Mouse (Mus musculus) gonadal fat pad, adult 2 months (tissue): Measurements from ENCODE around the gene Nln. TPM values are rescaled to one million over a fixed set of nuclear protein-coding genes. Genes with fewer than 3 reads are reported as not detected.

Experiments used
- DNase-seq: peaks from one replicate; pipeline ENCODE4 v3.0.0-alpha.2; 2012; ENCODE audit warnings: low read depth
- polyA plus RNA-seq: library from polyadenylated mRNA; depleted of rRNA; stranded (reverse); fragments of >200 nt; gene quantifications from 2 replicates; pipeline ENCODE4 v1.2.3, GENCODE M21; 2012; rRNA removed

The Nln gene
- polyA plus RNA-seq, result 11.4 and 14.3 TPM in 2 replicates

DNA sequence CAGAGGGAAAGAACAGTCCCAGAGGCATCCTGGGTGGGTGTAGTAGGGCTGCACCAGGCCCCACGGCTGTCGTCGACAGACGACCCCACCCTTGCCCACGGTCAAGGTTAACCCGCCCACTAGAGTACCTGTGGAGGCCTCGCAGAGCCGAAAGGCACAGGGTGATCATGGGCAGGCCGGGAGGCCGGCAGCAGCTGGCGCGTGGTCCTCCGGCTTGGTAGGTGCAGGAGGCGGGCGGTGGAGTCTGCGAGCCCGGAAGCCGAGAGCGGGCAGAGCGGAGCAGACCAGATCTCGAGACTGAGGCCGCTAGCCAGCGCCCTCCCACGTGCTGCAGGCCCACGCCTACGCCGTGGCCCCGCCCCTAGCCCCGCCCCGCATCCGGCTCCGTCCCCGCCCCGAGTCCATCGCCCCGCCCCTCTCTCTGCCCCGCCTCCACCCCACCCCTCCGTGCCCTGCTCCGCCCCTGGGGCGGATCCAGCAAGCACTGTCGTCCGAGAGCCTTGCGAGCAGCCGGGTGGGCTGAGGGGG lies at the start of gene Nln, which contains the start of gene Sgtb:
Nln (minus strand) TSS at position 327 of the 528 bp plus-strand sequence.
Sgtb (plus strand) TSS at position 454 of the 528 bp plus-strand sequence.
- DNase-seq, result no peak

DNA sequence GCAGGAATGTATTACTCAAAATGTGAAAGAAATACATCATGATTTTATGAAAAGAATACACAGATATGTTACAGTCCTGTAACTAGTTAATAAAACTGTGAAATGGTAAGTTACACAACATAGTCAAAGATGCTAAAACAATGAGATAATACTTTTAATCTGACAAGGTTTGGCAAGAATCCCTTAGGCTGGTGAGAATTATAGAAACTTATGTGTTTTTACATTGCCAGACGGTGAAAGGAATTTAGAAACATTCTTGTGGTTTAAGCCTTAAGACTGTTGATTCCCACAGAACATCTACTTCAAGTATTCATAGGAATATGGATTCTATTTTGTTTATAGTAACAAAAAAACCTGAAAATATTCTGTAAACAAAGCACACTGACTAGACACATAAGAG lies 46.3 kb upstream of the Nln start:
- no peak for DNase-seq

DNA sequence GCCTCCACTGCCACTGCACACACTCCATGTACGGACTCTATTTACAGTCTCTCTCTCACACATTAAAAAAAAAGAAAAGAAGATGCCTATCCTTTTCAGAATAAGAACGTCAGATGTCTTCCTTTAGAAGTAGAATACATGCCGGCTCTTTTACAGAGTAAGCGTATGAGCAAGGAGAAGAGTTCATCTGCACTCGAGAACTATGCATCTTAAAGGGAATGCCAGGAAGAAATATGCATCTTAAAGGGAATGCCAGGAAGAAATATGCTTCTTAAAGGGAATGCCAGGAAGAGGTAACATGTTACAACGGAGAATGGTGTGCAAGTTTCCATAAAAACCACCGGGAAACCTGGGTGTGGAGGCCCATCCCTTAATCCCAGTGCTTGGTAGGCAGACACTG lies 45.7 kb upstream of the Nln start:
- DNase-seq, result no peak

DNA sequence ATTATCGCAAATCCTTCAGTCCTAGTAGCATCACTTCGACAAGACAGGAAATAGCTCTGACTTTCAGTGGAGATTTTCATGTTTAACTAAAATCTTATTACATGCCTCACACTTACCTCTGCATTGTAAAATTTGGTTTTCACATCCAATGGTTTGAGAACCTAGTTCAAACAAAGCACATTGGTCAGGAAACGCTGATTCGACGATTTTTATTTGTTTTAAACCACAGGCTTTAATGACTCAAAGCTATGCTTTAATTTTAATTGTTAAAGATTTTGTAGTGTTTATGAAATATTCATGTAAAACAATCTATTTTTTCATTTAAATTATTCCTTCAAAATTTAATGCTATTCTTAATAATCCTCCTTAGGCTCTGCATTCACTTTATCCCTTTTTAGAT lies 44.8 kb upstream of the Nln start:
- no peak for DNase-seq

DNA sequence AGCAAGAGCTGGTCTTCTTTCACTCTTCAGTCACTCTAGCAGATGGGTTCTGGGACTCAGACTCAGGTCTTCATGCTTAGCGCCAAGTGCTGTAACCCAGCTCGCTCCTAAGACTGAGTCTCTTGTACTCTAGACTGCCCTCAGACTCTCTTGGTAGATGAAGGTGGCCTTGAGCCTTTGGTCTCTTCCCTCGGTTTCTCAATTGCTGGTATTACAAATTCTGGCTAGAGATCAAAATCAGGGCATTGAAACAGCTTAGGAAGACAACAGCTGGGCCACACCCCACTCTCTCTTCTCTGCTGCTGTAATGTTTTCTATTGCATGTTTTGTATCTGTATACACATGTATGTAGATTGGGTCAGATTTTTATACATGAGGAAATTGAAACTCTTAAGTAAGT lies 36.2 kb upstream of the Nln start:
- DNase-seq, result peak; percentile 58

DNA sequence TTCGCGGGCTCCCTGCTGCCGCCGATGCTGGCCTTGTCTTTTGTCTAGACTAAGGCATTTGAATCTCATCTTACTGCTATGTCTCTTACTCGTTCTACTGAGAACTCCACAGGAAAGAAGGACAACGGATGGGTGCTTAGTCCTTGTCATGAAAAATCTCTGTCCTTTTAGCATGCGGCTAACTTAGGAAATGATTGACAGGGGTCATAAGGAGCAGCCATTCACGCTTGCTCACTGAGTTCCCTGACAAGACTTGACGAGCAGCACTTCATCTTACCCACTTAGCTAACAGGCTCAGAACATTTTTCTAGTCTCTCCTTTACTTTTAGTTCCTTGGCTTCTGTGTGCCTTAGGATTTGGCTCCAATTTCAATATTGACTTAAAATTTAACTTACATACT lies 35.5 kb upstream of the Nln start:
- DNase-seq, result no peak

DNA sequence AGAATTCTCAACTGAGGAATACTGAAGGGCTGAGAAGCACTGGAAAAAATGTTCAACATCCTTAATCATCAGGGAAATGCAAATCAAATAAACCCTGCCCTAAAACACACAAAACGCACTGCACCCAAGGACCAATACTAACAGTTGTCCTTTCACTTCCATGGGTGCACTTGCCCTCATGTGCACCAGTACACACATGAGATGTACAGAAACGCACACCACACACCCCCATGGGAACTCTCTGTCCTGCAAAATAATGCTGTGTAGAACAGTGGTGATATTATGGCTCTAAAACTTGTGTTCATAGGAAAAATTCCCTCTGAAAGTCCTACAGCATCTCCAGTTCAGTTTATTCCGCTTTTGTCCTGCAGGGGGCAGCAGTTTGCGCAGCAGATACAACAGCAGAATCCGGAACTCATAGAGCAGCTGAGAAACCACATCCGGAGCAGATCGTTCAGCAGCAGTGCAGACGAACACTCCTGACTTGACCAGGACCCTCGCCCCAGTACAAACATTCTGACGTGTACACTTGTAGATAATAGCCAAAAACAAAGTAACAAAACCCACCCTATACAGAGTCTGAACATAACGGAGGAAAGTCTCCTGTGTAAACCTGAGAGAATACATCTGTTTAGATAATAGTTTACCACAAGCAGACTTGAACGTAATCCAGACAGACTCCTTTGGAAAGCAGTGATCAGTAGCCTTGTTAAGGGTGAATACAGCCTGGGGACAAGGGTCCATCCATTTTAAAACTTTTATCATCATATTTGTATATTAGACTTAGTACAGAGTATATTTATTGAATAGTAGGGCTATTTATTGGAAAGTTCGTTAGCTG lies 30.2 kb upstream of the Nln start:
- no peak for DNase-seq

DNA sequence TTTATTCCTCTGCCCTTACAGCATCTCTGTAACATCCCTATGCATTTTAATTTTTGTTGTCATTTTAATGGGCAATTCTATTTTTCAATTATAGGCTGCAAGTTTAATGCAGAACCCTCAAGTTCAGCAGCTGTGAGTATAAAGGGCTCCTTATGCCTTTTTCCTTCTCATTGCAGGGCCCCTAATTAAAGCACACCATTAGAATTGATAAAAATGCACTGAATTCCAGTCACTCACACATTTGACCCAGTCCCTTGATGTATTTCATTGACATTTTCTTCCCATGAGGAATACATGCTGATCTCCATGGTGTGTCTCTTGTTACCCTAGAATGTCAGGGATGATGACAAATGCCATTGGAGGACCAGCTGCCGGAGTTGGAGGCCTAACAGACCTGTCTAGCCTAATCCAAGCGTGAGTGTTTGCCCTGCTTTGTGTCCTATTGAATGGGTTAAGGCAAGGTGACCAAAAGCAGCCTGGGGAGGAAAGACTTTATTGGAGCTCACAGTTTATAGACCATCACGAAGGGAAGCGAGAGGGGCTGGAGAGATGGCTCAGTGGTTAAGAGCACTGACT lies 25.2 kb upstream of the Nln start:
- DNase-seq, result no peak

DNA sequence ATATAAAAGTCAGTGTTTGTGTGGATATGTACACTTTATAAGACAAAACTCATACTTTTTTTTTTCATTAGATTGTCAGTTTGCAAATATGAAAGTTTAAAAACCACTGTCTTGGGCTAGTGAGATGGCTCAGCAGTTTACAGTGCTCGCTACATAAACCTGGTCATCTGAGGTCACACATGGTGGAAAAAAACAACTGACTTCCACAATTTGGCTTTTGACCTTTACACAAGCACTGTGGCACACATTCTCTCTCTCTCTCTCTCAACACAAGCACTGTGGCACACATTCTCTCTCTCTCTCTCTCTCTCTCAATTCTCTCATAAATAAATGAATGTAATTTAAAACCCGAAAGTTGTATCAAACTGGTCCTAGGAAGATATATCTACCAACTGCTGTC lies 23.1 kb upstream of the Nln start:
- DNase-seq, result no peak

DNA sequence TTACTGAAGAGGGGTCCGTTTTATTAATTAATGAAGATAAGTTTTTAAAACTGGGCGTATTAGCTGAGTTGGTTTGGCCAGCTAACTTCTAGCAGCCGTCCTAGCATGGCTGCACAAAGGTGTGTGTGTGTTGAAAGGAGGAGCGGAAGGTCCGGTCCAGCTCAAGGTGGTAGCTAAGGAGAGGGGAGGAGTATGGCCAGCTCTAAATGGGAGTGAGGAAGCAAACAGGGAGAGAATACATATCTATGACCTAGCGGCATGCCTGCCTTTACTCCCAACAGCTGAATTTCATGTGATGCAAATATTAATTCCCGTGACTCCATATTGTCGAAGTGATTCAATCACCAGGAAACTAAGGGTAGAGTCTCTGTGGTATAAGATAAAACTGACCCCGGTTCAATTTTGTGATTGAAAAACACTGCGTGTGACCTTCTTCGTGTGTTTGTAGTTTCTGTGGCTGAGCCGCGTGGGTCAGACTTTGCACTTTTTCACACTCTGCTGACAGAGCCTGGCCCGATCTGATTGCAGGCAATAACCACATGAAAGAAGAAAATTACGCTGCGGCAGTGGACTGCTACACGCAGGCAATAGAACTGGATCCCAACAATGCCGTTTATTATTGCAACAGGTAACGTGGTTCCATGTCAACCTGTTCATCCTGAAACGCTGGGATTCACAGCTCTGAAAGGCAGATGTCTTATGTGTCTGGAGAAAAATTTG lies 14.4 kb upstream of the Nln start:
- no peak for DNase-seq

DNA sequence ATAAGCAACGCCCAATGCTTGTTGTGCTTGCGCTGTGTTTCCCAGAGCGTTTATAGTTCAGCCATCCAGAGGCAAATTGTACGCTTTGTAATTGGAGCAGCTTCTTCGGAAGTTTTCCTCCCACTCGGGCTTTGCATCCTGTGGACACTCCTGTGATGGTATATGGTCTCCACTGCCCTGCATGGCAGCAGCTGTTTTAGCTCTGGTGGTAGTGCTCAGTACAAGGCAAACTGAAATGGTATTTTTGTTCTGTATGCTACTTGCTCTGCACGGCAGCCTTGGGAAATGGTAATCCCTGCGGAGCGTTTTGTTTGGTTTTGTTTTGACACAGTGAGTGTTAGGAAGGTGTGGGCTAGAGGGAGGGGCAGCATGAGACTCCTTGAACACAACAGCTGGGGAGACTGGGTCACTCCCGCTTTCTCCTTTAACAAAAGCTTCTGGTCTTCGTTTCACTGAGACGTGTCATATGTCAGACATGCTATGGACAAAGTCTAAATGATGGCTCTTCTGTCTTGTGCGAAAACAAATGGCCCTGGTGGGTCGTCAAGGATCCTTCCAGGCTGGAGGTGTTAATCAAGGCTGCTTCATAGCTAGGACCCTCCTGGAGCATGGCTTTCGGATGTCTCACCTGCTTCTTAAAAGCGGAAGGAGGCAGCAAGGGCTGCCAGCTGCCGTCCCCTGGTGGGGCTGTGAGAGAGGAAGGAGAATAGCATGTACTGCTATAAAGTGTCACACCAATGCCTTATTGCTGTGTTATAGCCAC lies 12.8 kb upstream of the Nln start:
- DNase-seq, result no peak

DNA sequence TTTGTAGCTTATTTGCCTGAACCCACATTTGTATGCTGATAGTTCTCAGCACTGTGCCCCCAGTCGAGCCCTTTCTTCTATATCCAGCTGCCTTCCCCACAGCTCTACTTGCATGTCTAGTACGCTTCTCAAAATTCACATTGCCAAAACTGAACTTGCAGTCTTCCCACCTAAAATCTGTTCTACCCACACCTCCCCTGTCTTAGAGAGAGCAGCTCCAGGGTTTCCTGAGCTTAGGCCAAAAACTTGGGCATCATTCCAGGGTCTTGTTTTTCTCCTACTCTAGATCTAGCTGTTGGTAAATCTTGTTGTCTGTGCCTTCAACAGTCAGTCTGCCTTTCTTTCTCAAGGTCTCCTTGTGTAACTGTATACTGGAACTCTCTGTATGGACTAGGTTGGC lies 5.4 kb upstream of the Nln start:
- DNase-seq, result no peak

DNA sequence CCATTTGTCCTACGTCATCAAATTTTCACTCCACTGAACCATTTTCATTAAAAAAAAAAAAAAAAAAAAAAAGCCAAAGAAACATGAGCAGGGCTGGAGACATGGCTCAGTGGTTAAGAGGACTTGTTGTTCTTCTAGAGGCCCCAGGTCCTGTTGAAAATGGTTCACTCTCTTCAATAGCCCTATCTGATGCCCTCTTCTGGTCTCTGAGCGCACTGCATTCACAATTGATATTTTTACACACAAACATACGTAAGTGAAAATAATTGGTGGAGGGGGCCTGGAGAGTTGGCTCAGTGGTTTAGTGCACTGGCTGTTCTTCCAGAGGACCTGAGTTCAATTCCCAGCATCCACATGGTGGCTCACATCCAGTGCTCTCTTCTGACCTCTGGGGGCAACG lies 4.4 kb upstream of the Nln start:
- DNase-seq, result no peak

DNA sequence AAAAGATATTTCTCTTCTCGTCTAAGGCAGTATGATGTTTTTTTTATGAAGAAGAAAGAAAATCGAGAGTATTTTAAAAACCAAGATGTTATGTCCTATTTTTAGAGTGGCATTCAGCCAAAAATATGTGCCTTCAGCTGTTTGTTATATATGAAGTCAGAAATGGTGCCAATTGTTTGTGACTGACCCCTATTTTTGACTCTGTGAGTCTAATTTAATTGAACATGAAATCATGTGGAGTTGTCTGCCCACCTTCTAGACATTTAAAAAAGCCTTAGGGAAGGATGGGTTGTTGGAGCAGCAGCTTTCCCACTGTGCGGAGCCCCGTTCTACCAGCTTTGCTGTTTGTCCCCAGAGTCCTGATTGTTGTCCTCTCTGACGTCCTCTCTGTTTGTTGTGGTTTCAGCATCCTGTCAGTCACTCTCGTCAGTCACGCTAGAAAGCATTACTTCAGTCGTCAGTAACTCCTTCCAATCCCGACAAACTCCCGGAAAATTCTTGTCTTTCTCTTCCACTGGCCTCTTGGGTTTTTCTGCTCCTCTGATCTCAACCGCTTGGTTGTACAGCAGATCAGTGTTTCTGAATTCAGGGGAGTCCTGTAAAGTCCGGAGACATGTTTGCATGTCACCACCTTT lies 3.0 kb upstream of the Nln start:
- DNase-seq, result no peak

DNA sequence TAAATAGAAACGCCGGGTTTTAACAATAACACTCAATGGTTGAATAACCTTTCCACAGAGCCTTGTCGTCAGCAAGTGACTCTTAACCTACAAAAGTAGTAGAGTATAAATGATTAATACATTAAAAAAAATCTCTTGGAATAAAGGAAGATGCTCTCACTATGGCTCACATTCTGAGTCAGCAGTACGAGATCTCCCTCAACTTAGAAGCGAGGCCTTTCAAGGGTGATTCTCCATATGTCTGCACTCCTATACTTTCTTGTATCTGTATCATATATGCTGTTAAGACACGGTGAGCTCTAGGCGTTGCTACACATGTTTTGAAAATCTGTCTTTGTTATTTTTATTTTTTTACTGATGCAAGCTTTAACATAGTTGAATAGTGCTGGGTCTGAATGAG lies 1.1 kb upstream of the Nln start:
- no peak for DNase-seq

DNA sequence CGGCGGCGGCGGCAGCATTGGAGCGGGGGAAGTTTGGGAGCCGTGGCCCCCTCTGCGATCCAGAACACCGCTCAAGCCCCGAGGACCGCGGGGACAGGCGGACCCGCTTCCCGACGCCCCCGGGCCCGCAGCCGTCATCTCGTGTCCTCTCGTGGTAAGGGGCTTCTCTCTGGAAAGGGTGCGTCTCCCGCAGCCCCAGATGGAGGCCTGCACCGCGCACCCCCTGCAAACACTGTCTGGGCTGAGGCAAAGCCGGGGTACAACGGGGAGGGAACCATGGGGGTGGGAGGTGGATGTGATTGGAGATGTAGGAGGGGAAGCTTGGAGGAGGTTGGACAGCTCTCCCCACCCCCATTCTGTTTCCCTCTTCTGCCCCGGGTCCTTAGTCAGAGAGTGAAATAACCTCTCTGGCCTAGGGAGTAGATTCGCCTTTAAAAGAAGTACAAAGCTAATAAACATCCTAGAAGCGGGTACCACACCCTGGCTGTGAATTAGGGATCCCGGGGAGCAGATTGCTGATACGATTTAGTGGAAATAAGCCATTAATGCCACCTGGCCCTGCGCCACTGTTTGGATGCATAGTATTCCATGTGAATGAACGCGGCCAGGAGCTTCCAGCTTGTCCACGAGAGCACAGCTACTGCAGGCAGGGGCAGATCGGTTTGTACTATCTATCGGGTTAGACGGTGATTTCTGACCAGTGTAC lies 555 bp upstream of the Nln start:
- no peak for DNase-seq

DNA sequence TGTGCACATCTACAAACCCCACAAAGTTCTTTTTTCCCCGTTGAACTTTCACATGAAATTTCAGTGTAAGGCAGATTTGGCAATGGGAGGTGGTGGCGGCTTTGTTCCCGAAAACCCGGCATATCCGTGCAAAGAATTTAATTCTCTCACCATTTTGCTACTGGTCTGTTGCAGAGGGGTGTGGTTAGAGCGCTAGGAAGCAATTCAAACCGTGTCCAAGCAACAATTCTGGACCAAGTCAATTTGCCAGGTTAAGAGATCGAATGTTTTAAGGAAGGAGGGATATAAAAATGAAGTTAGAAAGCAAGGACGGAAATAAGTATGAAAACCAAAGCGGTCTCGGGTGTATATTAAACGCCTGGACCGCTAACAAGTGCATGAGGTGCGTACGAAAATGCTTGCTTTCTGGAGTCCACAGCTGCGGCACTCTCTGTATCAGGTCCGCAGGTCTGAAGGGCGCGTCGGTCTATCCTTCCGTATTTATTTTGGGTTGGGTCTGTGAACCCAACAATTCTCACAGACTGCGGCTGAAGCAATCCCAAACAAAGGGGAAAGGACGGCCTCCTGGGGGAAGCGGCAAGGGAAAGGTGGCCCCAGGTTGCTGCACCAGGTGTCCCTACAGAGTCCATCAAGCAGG lies 645 bp downstream of the Nln start:
- no peak for DNase-seq

DNA sequence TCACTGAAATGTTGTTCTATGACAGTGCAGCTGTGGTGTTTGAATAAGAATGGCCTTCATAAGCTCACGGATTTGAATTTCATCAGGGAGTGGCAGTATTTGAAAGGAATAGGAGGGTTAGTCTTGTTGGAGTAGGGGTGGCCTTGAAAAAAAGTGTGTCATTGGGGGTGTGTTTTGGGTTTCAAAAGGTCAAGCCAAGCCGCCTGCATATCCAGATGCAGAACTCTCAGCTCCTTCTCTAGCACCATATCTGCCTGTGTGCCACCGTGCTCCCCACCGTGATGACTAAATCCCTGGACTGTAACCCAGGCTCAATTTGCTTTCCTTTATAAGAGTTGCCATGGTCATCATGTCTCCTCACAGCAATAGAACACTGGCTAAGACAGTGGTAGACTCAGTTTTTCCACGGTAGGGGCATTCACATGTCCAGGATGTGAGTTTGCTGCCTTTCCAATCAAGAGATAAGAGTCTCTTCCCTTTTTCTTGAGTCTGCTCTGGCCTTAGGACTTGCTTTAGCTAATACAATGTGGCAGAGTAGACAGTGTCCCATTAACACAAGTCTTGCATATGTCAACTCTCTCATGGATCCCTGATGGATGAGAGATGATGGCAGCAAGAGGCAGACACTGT lies 7.7 kb downstream of the Nln start:
- DNase-seq, result no peak

DNA sequence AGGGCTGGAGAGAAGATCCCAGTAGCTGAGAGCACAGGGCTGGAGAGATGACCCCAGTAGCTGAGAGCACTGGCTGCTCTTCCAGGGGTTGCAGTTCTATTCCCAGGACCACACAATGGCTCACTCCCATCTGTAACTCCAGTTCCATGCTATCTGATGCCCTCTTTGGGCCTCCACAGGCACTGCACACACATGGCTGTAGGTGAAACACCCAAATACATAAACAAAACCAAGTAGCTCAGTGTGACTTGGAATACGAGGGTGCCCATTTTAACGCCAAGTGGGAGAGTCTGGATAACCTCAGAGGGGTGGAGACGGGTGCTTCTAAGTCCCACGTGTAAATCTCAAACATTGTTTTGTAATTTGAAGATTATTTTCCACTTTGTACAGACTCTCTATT lies 9.0 kb downstream of the Nln start:
- no peak for DNase-seq

DNA sequence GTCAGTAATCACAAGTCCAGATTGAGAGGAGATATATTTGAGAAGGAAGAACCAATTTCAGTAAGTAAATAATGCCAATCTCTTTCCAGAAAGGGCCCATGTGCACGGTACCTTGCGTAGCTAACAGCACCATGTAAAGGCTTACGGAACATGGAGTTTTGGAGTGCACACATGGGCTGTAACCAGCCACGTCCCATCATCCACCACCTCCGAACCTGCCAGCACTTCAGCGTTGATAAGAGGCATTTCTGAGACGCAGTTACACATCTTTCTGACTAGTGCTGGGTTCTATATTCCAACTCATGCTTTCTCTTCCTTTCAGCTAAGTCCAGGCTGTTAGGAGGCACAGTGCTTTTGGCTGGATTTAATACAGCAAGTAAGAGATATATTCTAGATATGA lies 12.2 kb downstream of the Nln start:
- no peak for DNase-seq
